Mouse (Mus musculus): ENCODE results near the gene Nemp2. TPM values are rescaled to one million over a fixed set of nuclear protein-coding genes. Genes with fewer than 3 reads are reported as not detected.

Gene Nemp2
- polyA plus RNA-seq, 1 experiment: 0.15 TPM

- H3K36me3 ChIP-seq (replicated peaks; ENCODE audit: low read length): peaks cover 9% of the 10 kb centered on the region
- H3K4me3 ChIP-seq (replicated peaks): no peak overlapping the region
- H3K27me3 ChIP-seq (replicated peaks): no peaks in the 10 kb centered on the region
- H3K4me1 ChIP-seq: peaks cover 21% of the 10 kb centered on the region
- H3K9me3 ChIP-seq: peaks cover 18% of the 10 kb centered on the region
- no peak for TF ChIP-seq GATA1 (IDR thresholded peaks at IDR 0.05; ENCODE audit: borderline replicate concordance, low read length)
- TF ChIP-seq FLI1 (IDR thresholded peaks at IDR 0.05; ENCODE audit: low read length): no peak
Observed at GRCm38 (mm10) chr1:52620442-52620841, 10.1 kb upstream of the Nemp2 start.

- Histone ChIP-seq H3K9me3 (no peaks in the 10 kb centered on the region; the same call in 1 of the 2 replicates), H3K27me3 (replicated peaks) (no peaks in the 10 kb centered on the region), H3K36me3 (replicated peaks; ENCODE audit: low read length) (peaks cover 15% of the 10 kb centered on the region), H3K4me1 (peaks cover 47% of the 10 kb centered on the region), H3K4me3 (replicated peaks) (peak overlapping the region; percentile 99)
- no peak for TF ChIP-seq GATA1 (IDR thresholded peaks at IDR 0.05; ENCODE audit: borderline replicate concordance, low read length)
- TF ChIP-seq FLI1 (IDR thresholded peaks at IDR 0.05; ENCODE audit: low read length): no peak; the same call in 1 of the 2 replicates
Observed at GRCm38 (mm10) chr1:52630937-52631299, 415 bp downstream of the Nemp2 start.

GRCm38 (mm10) chr1:52631570-52631969 is 1.1 kb downstream of the Nemp2 start:
- TF ChIP-seq FLI1 (IDR thresholded peaks at IDR 0.05; ENCODE audit: low read length) (no peak), GATA1 (IDR thresholded peaks at IDR 0.05; ENCODE audit: borderline replicate concordance, low read length) (no peak)
- H3K27me3 ChIP-seq (replicated peaks): no peaks in the 10 kb centered on the region
- peaks cover 19% of the 10 kb centered on the region for H3K36me3 ChIP-seq (replicated peaks; ENCODE audit: low read length)
- no peaks in the 10 kb centered on the region; the same call in 1 of the 2 replicates for H3K9me3 ChIP-seq
- peaks cover 50% of the 10 kb centered on the region for H3K4me1 ChIP-seq
- H3K4me3 ChIP-seq (replicated peaks): peak overlapping the region; percentile 99

- Histone ChIP-seq H3K36me3 (replicated peaks; ENCODE audit: low read length) (peaks cover 36% of the 10 kb centered on the region), H3K4me1 (peaks cover 59% of the 10 kb centered on the region), H3K27me3 (replicated peaks) (no peaks in the 10 kb centered on the region), H3K4me3 (replicated peaks) (no peak overlapping the region), H3K9me3 (no peaks in the 10 kb centered on the region; the same call in 1 of the 2 replicates)
- TF ChIP-seq GATA1 (IDR thresholded peaks at IDR 0.05; ENCODE audit: borderline replicate concordance, low read length) (no peak), FLI1 (IDR thresholded peaks at IDR 0.05; ENCODE audit: low read length) (no peak)
Observed at GRCm38 (mm10) chr1:52634251-52634650, 3.7 kb downstream of the Nemp2 start.

- Histone ChIP-seq H3K4me3 (replicated peaks) (no peak overlapping the region), H3K36me3 (replicated peaks; ENCODE audit: low read length) (peaks cover 49% of the 10 kb centered on the region), H3K4me1 (peaks cover 55% of the 10 kb centered on the region), H3K9me3 (no peaks in the 10 kb centered on the region; the same call in 1 of the 2 replicates), H3K27me3 (replicated peaks) (no peaks in the 10 kb centered on the region)
- TF ChIP-seq FLI1 (IDR thresholded peaks at IDR 0.05; ENCODE audit: low read length) (no peak), GATA1 (IDR thresholded peaks at IDR 0.05; ENCODE audit: borderline replicate concordance, low read length) (no peak)
Observed at GRCm38 (mm10) chr1:52635932-52636331, 5.4 kb downstream of the Nemp2 start.

- TF ChIP-seq FLI1 (IDR thresholded peaks at IDR 0.05; ENCODE audit: low read length): no peak
- TF ChIP-seq GATA1 (IDR thresholded peaks at IDR 0.05; ENCODE audit: borderline replicate concordance, low read length): no peak
- Histone ChIP-seq H3K4me3 (replicated peaks) (no peak overlapping the region), H3K4me1 (peaks cover 35% of the 10 kb centered on the region), H3K9me3 (no peaks in the 10 kb centered on the region; the same call in 1 of the 2 replicates), H3K27me3 (replicated peaks) (no peaks in the 10 kb centered on the region), H3K36me3 (replicated peaks; ENCODE audit: low read length) (peaks cover 61% of the 10 kb centered on the region)
Observed at GRCm38 (mm10) chr1:52638101-52638500, 7.6 kb downstream of the Nemp2 start.

GRCm38 (mm10) chr1:52639090-52639489 is 8.6 kb downstream of the Nemp2 start:
- Histone ChIP-seq H3K9me3 (no peaks in the 10 kb centered on the region; the same call in 1 of the 2 replicates), H3K36me3 (replicated peaks; ENCODE audit: low read length) (peaks cover 61% of the 10 kb centered on the region), H3K4me3 (replicated peaks) (no peak overlapping the region), H3K4me1 (peaks cover 31% of the 10 kb centered on the region), H3K27me3 (replicated peaks) (no peaks in the 10 kb centered on the region)
- TF ChIP-seq GATA1 (IDR thresholded peaks at IDR 0.05; ENCODE audit: borderline replicate concordance, low read length) (no peak), FLI1 (IDR thresholded peaks at IDR 0.05; ENCODE audit: low read length) (no peak)

GRCm38 (mm10) chr1:52640266-52640665 is 9.8 kb downstream of the Nemp2 start:
- TF ChIP-seq GATA1 (IDR thresholded peaks at IDR 0.05; ENCODE audit: borderline replicate concordance, low read length) (no peak), FLI1 (IDR thresholded peaks at IDR 0.05; ENCODE audit: low read length) (no peak)
- Histone ChIP-seq H3K4me1 (peaks cover 20% of the 10 kb centered on the region), H3K36me3 (replicated peaks; ENCODE audit: low read length) (peaks cover 58% of the 10 kb centered on the region), H3K27me3 (replicated peaks) (no peaks in the 10 kb centered on the region), H3K4me3 (replicated peaks) (no peak overlapping the region), H3K9me3 (no peaks in the 10 kb centered on the region; the same call in 1 of the 2 replicates)

- Histone ChIP-seq H3K9me3 (no peaks in the 10 kb centered on the region; the same call in 1 of the 2 replicates), H3K4me1 (peaks cover 18% of the 10 kb centered on the region), H3K27me3 (replicated peaks) (no peaks in the 10 kb centered on the region), H3K36me3 (replicated peaks; ENCODE audit: low read length) (peaks cover 58% of the 10 kb centered on the region), H3K4me3 (replicated peaks) (no peak overlapping the region)
- TF ChIP-seq GATA1 (IDR thresholded peaks at IDR 0.05; ENCODE audit: borderline replicate concordance, low read length) (no peak), FLI1 (IDR thresholded peaks at IDR 0.05; ENCODE audit: low read length) (no peak)
Observed at GRCm38 (mm10) chr1:52640736-52641135, 10.2 kb downstream of the Nemp2 start.

GRCm38 (mm10) chr1:52648153-52649027 is 17.9 kb downstream of the Nemp2 start:
- Histone ChIP-seq H3K36me3 (replicated peaks; ENCODE audit: low read length) (peaks cover 66% of the 10 kb centered on the region), H3K27me3 (replicated peaks) (no peaks in the 10 kb centered on the region)

More at GRCm38 (mm10) chr1:52648153-52649027, 17.9 kb downstream of the Nemp2 start:
- Histone ChIP-seq H3K4me3 (replicated peaks) (no peak overlapping the region), H3K9me3 (no peaks in the 10 kb centered on the region), H3K4me1 (peaks cover 32% of the 10 kb centered on the region)
- no peak for TF ChIP-seq GATA1 (IDR thresholded peaks at IDR 0.05; ENCODE audit: borderline replicate concordance, low read length)
- no peak for TF ChIP-seq FLI1 (IDR thresholded peaks at IDR 0.05; ENCODE audit: low read length)

Data from megakaryocyte, embryonic 14.5 days (primary cell).